Mouse (Mus musculus): ENCODE data around the gene Cbll1.
"Not testable (repeated sequence)": the region's sequence is repeated elsewhere in the genome, so short reads cannot be mapped to it uniquely, and the experiment has no call there.

DNA sequence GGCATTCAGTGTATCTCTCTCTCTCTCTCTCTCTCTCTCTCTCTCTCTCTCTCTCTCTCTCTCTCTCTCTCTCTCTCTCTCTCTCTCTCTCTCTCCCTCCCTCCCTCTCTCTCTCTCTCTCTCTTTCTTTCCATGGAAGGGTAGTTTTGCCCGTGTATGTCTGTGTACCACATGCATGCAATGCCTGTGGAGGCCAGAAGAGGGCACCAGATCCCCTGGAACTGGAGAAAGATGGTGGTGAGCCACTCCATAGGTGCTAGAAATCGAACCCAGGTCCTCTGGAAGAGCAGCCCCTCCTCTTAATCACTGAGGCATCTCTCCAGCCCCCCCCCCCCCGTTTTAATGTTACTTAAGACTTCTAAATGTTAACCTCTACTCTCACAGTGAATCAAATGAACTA lies 39.1 kb downstream of the Cbll1 start:
- not testable (repeated sequence) for TF ChIP-seq GATA1 (IDR thresholded peaks at IDR 0.05; ENCODE audit: low read depth, low read length); GABPA (IDR thresholded peaks at IDR 0.05; ENCODE audit: low read depth, low read length); E2F4 (IDR thresholded peaks at IDR 0.05; ENCODE audit: borderline replicate concordance, low read depth, low read length); TCF12 (IDR thresholded peaks at IDR 0.05; ENCODE audit: low read depth, low read length); BHLHE40 (IDR thresholded peaks at IDR 0.05; ENCODE audit: borderline replicate concordance, low read depth, low read length); POLR2A (IDR thresholded peaks at IDR 0.05; ENCODE audit: control insufficient read depth in 1 of 2, insufficient read depth in 1 of 2, low read depth in 1 of 2, low read length in 2 of 2, poor library complexity in 1 of 2); MXI1 (IDR thresholded peaks at IDR 0.05; ENCODE audit: low read depth, low read length); EP300 (IDR thresholded peaks at IDR 0.05; ENCODE audit: low read depth in 1 of 2, low read length in 2 of 2)

Measured in MEL (cell line).